Mouse (Mus musculus): ENCODE data around the gene Mup5. TPM values are rescaled to one million over a fixed set of nuclear protein-coding genes. Genes with fewer than 3 reads are reported as not detected.

The Mup5 gene
- polyA plus RNA-seq, 1 experiment from 2014 or later, result not detected

Other genes with a start within 250 kb of the Mup5 start
- not detected in 2 replicates for gene Mup17, start 239.4 kb downstream of the Mup5 start, polyA plus RNA-seq (2015; fragmentation: Nextera tagmentation; extraction: Ambion mirVana)
- gene Mup18, start 161.1 kb downstream of the Mup5 start, polyA plus RNA-seq (2015; fragmentation: Nextera tagmentation; extraction: Ambion mirVana), result not detected in 2 replicates
- gene Mup19, start 53.0 kb downstream of the Mup5 start, polyA plus RNA-seq (2015; fragmentation: Nextera tagmentation; extraction: Ambion mirVana), result not detected in 2 replicates
- 0.23 and 0.60 TPM in 2 replicates for gene Mup20, start 218.9 kb upstream of the Mup5 start, polyA plus RNA-seq (2015; fragmentation: Nextera tagmentation; extraction: Ambion mirVana)

Measured in liver, postnatal 0 days (tissue).